Mouse (Mus musculus) CD4-positive helper T cell, adult 2 months (primary cell): ENCODE data around the gene Espn.
A peak's percentile ranks its signal among the peaks of the same experiment; 100 is the strongest.

Experiments
- DNase-seq: peaks from one replicate; pipeline ENCODE4 v3.0.0-alpha.2; 2012; ENCODE audit warnings: low read depth, missing footprints, low spot score

Espn gene

DNA sequence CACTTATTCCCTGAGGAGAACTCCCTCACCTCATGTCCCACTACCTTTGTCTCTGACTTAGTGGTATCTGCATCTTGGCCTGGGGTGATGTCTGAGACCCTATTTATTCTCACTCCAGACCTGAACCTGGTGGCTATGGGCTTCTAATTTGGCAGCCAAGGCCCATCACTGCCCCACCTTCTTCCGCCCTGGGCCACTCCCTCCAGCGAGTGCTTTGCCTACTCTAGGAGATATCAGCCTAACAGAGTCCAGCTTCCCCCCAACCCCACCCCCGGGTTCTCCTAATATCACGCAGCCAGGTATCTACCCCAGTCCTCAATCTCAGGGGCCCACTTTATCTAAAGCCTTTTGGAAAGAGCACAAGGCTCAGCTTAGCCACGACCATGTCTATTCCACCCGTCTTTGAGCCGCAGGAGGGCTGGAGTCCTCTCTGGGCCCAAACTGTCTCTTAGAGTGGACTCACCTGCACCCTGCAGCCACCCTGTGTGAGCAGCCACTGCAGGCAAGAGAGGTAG lies 663 bp downstream of the Espn start:
- no peak for DNase-seq

DNA sequence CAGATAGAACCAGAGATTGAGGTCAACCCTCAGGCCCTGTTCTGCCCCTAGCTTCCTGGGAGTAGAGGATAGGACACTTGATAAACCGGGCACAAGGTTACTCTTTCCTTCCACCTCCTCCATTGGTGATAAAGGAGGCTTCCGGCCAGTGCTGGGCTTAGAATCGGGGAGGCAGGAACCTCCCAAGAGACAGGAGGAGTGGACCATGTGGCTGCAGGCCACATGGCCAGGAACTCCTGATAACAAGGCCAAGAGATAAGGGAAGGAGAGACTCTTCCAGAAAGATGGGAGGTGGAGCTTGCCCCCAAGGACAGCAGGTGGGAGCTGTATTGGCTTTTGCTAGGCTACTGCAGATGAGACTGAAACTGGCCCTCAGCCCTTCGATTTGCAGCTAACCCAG lies 1.6 kb downstream of the Espn start:
- no peak for DNase-seq

DNA sequence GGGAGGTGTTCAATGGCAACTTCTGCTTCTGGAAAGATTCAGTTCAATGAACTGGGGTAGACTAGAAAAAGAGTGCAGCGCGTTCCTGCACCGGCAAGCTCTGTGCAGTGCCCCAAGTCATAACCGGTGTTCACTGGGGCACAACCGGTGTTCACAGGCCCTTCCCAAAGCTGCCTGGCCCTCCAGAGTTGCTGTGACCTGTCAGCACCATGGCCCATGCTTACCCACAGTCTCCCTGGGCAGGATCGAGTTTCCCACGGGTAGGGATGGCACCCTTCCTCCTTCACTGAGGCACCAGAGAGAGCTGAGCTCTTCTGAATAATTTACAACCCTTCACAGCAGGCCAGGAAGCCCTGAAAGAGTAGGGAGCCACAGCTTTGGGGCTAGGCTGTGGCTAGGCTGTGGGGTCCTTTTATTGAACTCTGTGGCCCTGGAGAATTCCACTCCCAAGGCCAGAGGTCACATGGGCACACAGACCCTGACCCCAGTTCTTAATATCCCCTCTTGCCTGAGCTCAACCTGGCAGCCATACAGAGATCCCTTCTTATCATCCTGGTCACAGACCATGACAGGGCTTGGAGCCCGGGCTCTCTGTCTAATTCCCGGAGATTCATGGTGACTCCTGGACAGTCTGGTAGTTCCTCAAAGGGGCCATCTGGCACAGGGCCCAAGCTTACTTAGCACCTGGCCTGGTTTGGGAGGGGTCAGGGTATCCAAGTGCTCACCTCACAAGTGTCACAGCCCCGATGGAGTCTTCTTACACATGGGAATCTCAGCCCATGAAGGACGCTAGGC lies 5.9 kb downstream of the Espn start:
- DNase-seq, result no peak

DNA sequence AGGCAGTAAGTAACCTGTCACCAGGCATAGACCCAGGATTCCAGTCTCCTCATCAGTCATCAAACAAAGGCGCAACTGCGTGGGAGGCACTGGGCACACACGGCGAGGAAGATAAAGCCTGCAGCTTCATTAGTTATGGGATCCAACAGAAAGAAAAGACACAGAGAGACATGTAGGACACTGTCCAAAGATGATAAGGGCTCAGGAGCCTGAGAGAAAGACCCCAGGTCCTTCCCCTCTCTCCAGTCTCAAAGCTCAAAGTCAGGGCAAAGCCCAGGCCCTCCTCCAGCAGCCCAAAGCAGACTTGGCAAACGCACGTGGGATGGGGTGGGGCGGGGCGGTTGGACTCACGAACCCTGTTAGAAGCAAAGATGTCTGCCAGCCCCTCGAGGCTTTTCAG lies 6.7 kb downstream of the Espn start:
- DNase-seq, result no peak

DNA sequence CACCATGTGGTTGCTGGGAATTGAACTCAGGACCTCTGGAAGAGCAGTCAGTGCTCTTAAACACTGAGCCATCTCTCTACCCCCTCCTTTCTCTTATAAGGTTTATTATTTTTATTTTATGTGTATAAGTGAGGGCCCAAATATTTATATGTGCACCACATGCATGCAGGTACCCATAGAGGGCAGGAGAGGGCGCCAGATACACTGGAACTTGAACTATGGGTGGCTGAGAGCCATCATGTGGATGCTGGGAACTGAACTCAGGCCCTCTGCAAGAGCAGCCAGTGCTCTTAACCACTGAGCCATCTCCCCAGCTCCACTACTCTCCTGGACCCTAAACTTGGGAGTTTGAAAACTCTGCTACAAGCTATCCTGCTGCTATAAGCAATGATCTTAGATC lies 8.5 kb downstream of the Espn start:
- no peak for DNase-seq

DNA sequence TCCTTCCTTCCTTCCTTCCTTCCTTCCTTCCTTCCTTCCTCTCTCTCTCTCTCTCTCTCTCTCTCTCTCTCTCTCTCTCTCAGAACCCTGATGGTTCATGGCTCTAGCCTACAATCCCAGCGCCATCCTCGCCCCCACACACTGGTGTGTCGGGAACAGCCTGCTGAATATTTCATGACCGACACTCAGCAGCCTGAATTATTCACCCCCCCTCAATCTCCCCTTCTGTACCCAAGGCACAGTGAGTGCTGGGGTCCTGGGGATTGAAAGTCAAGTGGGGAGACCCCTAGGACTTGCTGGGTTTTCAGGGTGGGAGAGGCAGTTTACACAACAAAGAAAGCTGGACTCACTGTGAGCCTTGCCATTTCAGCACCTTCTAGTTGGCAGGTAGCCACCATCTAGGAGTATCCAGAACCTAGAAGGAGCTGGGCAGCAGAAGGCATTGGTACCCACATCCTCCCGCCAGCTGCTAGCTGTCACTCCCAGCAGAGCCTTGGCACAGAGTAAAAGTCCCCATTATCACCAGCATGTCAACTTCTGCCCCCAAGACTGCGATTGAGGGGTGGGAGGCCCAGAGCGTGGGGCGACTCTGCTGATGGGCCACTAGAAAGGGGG lies 10.5 kb downstream of the Espn start:
- DNase-seq, result no peak

DNA sequence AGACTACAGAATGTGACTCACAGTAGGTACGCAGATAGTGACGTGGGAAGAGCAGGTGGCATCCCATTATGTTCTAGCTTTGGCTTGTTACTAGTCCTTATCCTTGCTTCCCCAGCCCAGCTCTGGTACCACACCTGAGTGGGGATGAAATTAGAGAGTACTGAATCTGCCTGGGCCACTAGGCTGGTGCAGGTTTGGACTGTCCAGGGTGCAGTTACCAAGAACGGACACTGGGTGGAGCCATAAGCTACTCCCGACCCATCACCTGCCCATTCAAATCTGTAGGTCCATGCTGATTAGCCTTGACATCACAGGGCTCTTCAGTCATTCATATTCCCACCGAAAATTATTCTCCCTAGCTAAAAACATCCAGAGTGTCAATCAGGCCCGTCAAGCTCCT lies 11.7 kb downstream of the Espn start:
- DNase-seq, result peak; percentile 62

DNA sequence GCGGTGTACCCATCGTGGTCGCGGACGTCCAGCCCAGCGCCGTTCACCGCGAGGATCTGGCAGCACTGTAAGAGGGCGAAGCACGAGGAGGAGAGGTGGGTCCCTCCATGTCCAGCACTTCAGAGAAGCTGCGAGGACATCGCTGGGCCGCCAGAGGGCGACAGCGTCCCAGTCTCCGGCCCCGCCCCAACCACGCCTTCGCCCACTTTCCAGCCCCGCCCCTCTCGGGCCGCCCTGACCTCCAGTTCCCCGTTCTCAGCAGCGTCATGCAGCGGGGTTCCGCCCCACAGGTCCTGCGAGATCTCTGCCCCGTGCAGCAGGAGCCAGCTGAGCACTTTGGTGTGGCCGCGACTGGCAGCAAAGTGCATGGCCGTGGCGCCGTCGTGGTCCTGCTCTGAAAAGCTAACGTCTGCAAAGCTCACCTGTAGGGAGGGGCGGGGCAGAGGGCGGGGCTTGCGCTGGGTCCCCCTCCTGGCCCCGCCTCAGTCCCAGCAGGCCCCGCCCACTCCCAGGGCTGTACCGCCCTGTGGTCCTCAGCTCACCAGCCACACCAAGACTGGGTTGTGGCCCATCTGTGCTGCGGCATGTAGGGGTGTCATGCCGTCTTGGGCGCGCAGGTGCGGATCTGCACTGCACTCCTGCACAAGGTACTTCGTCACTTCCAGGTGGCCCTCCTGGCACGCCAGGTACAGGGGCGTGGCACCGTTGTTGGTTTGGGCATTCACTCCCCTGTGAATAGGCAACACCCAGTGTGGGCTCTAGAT lies 13.5 kb downstream of the Espn start:
- peak; percentile 89 for DNase-seq

DNA sequence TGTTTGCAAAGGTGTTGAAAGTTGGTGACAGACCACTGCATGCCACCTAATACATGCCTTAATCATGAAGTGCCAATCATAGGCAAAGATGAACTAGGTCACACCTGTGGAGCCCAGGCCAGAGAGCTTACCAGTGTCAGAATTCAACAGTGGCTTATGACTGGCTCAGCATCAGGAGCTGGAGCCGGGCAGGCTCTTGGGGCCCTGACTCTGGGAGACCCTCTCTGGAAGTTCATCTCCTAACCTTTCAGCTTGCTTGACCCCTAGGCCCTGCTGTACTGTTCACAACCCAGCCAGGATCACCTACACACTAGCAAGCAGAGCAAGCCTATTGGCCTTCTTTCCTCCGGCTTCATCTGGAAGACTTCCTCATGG lies 15.3 kb downstream of the Espn start:
- DNase-seq, result no peak

DNA sequence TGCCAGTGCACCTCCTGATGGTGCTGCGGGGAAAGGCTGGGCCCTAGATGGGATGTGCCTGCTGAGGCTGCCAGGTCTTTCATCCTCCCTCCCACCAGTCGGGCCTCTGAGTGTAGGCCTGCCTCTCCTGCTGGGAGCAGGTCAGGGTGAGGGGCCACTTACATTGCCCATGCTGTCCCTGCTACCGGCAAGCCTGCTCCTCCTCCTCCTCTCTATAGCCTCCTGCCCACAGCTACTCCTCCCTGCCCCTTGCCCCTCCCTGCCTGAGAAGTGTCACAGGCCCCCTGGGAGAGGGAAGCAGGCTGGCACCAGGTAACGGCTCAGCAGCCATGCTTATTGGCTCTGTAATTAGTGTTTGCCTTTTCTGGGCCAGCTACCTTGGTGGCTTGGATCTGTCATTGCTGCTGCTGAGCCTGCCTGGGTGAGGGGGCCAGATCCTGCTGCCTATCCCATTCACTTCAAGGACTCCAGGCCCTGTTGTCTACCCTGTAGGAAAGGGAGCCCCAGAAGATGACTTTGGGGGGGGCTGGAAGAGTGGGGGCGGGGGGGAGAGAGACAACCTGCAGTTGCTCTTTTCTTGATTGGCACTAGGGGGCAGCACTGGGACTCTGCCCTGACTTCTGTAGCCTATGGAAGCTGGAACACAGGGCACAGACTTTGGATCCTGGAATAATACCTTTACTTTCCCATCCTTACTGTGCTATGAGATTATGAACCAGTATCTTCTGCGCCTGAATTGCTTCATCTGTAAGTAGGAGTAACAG lies 15.9 kb downstream of the Espn start:
- DNase-seq, result peak; percentile 68

DNA sequence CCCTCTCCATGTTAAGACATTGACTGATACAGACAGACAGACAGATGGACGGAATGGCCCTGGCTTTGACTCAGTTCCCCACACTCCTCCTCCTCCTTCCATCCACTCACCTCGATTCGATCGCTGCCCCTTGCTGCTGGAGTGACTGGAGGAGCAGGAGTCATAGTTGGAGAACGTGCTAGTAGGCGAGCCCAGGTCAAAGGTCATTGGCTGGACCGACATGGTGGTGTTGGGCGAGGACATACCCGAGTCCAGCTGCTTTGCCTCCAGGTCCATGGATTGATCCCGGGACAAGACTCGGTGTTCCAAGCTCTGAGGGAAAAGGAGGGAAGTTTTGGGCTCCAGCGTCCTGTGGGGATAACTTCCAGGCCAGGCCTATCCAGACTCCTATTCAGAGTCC lies 16.8 kb downstream of the Espn start:
- DNase-seq, result no peak

DNA sequence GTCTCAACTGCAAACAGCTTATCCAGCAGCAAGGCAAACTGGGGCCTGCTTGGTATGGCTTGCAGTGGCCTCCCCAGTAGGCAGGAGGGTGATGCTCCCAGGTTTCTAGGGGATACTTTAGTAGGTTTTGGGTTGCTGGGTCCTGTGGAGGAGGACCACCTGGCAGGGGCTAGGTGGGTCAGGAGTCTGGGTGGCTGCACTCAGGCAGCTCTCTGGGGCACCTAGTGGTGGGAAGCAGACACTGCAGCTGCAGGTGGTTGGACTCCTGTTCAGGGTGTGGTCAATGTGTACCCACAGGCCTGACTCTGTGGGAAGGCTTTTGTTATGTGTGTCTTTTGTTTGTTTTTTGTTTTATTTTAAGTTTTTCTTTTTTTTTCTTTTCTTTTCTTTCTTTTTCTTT lies 17.7 kb downstream of the Espn start:
- peak; percentile 70 for DNase-seq

DNA sequence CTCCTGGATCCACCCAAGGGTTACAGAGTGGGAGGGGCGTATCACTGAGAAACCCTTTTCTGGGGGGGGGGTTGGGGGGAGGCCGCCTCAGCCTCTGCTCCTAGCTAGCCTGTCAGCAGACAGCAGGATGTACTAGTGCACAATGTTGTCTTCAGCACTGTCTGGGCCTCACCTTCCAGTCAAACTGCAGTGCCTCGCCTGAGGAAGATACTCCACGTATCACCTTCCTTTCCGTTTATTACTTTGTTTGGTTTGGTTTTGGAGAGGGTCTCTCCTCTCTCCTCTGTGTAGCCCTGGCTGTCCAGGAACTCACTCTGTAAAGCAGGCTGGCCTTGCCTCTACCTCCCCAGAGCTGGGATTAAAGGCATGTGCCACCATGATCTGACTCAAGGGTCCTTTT lies 19.0 kb downstream of the Espn start:
- peak; percentile 11 for DNase-seq

DNA sequence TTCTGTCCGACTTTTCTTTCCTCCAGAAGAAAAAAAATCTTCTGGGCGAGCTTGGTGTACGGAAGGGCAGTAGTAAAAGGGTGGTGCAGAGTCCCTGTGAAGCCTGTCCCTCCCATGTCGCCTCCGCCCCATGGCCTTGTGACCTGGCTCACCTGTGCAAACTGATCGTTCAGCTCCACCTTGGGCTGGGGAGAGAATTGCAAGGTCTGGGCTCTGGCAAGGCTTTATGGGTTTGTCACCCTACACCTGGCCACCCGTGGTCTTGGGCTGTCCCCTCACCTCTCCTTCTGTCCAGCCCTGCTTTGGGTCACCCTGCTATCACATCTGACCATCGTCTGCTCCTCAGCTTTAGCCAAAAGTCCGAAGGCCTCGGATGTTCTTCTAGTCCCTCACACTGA lies 19.4 kb downstream of the Espn start:
- peak; percentile 4 for DNase-seq

DNA sequence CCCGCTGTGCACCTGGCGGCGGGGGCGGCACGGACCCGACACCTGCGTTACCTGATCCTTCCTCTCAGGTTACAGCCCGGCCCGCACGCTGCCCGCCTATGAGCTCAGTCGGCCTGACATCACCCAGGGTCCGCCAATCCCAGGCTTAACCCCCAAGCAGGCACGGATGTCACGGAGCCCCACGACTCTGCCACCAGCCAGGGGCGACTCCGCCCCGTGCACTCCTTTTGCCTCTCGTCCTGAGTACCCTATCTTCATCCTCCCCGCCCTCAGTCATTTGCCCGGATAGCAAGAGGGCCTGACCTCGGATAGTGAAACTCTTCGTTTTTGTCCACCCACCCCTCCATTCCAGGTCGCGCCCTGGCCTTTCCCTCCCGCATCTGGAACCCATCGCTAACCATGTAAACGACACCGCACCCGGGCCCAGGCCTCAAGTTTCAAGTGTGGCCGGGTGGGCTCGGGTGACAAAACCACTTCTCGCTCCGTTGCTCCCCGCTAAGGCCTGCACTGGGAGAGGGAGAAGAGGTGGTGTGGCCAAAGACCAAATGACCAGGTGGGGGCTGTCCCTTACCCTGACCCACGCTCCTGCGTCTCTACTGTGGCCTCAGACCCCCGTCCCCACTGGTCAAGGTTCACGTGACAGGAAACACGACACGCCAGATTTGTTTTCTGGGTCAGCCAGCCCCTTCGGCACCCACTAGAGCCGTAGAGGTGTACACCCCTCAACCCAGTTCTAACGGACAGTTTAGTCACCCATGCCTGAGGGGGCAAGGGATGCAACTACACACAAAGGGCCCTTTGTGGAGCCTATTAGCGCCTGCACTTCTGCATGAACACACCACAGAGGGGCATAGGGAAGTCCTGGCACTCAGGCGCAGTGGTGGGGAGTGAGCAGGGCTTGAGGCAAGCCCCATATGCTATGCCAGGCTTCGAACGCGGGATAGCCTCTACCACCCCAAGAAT lies 20.1 kb downstream of the Espn start:
- DNase-seq, result peak; percentile 11

DNA sequence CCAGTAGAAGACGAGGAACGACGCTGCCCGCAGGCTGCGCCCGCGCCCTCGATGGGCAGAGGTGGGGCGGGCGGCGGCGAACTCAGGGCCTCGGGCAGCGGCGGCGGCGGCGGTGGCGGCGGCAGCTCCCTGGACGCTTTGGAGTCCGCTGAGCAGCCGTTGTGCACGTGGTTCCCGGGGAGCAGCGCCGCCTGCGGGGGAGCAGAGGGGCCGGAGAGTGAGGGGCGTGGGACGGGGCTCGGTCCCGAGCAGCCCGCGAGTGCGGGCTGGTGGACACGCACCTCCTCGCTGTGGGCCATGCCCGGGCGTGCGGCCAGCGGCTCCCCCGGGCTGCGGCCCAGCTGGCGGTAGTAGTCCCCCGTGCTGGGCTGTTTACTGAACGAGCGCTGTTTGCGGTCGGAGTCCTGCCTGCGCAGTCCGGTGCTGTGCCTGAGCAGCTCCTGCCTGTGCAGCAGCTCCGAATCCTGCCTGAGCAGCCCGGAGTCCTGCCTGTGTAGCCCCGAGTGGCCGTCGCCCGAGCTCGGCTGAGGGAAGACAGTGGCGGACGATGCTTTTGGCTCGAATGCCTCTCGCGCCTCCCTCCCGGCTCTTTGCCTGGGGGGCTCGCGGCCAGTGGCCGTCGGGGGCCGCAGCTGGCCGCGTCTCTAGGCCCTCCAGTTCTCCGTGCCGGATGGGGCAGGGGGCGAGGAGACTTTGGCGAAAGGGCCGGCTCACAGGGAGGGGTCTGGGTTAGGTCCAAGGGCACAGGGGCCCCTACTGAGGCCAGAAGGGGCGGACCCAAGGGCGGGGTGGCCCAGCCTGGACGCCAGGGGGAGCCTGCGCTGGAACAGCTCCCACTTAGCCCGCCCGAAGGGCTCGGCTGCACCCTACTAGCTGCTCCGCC lies 21.2 kb downstream of the Espn start:
- peak; percentile 67 for DNase-seq

DNA sequence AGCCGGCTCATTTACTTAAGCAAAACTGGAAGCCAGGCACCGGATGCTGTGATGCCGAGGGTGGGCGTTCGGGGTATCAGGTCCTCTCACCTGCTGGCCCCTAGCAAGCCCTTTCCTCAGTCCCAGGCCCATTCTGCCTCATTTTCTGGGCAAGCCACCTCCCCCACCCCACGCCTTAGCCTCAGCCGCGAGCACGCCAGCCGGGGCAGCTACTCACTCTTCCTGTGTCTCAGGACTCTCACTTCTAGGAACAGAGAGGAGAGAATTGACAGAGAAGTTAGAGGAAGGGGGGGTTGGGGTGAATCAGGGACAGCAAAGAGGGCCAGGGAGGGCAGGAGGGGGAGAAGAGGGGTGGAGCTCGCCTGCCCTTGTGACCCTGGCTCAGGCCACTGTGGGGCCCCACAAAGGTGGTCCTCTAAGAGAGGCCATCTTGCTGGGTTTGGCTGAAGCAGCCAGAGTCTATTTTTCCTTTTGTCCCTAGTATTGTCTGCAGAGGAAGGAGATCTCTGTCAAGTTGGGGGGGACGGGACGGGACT lies 22.7 kb downstream of the Espn start:
- no peak for DNase-seq

DNA sequence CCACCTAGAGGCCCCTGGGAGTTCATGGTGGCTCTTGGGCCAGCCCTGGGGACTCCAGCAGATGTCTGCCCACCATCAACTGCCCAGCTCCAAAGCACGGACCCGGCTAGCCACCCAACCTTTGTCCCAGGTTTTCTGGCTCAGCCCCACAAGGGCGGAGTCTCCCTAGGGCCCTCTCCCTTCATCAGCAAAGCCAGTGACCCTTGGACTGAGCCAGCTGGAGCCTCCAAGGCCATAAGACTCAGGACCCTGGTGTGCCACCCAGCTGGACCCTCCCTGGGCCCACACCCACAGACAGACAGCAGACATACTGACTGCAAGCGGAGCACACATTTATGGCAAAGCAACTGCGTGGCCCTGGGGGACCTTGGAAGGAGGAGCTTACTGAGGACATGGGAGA lies 23.4 kb downstream of the Espn start:
- DNase-seq, result no peak

DNA sequence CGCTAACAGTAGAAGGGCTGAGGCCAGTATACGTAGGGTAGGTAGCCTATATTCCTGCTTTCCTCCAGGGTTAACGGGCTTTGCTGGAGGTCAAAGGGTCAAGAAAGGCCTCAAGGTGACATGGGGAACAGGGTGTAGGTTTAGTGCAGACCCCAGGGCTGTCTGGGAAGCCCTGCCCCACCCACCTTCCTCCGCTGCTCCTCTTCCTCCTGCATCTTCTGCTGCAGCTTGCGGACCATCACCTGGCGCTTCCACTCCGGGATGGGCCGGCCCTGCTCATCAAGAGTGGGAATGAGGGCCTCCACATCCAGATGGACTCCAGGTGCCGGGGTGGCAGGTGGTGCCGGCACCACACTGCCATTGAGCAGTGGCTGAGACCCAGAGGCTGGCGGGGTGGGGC lies 24.3 kb downstream of the Espn start:
- DNase-seq, result no peak
